Mouse (Mus musculus) CH12.LX (cell line): ENCODE results near the gene Kif1c. TPM values are rescaled to one million over a fixed set of nuclear protein-coding genes. Genes with fewer than 3 reads are reported as not detected.

Source experiments
- DNase-seq: peaks from one replicate; pipeline ENCODE4 v3.0.0-alpha.2; 2013; ENCODE audit errors: extremely low read depth
- H3K27ac ChIP-seq: 2 replicates; pipeline ENCODE4 v1.5.1; 2012; ENCODE audit warnings: low read depth, mild to moderate bottlenecking, control low read depth, moderate library complexity; ENCODE audit not compliant: insufficient read depth
- H3K27me3 ChIP-seq: replicated peaks from 2 replicates; pipeline ENCODE3; 2012; ENCODE audit warnings: inconsistent platforms
- H3K36me3 ChIP-seq, 2 experiments: replicated peaks in 1 of 2; 2 replicates each; pipeline versions ENCODE3 to v1.6.1; 2012; ENCODE audit warnings: inconsistent platforms in 1 of 2, low read length in 1 of 2, mild to moderate bottlenecking in 1 of 2, mixed read lengths in 1 of 2, moderate library complexity in 1 of 2; ENCODE audit not compliant: control insufficient read depth in 1 of 2, insufficient read depth in 1 of 2
- H3K4me1 ChIP-seq, 2 experiments: 2 replicates each; pipeline ENCODE4 v1.6.1; 2012; ENCODE audit warnings: inconsistent platforms in 1 of 2, moderate library complexity in 1 of 2; ENCODE audit not compliant: insufficient read depth in 2 of 2, control insufficient read depth in 1 of 2
- H3K4me2 ChIP-seq: 2 replicates; pipeline ENCODE4 v1.6.1; 2012; ENCODE audit warnings: low read depth, mild to moderate bottlenecking, control low read depth; ENCODE audit not compliant: poor library complexity, insufficient read depth, severe bottlenecking
- H3K4me3 ChIP-seq, 3 experiments: fragments of 150-350 bp in 1 of 3; sonication (generic) in 1 of 3; replicated peaks in 1 of 3; 2 replicates each; pipeline versions ENCODE3 to v1.5.1; 2011 to 2012; ENCODE audit warnings: low read depth in 2 of 3, low read length in 2 of 3, mild to moderate bottlenecking in 2 of 3, moderate library complexity in 2 of 3, control low read depth in 1 of 3, improper control_type of control experiment in 1 of 3, inconsistent platforms in 1 of 3, mixed read lengths in 1 of 3; ENCODE audit not compliant: poor library complexity in 1 of 3
- H3K79me2 ChIP-seq: replicated peaks from 2 replicates; pipeline ENCODE4 v1.6.1; 2012; ENCODE audit warnings: mild to moderate bottlenecking, moderate library complexity; ENCODE audit not compliant: control insufficient read depth, poor library complexity, insufficient read depth, severe bottlenecking; ENCODE audit errors: extremely low read depth
- H3K9ac ChIP-seq: 2 replicates; pipeline ENCODE4 v1.6.1; 2012; ENCODE audit warnings: low read depth, mild to moderate bottlenecking, control low read depth, moderate library complexity; ENCODE audit not compliant: insufficient read depth
- H3K9me3 ChIP-seq: replicated peaks from 2 replicates; pipeline ENCODE3; 2012; ENCODE audit warnings: low read length, inconsistent platforms, mixed read lengths
- BHLHE40 ChIP-seq: IDR thresholded peaks from 2 replicates; pipeline ENCODE4 v1.6.1; 2011; ENCODE audit warnings: mild to moderate bottlenecking, low read depth, low read length, improper control_type of control experiment
- CHD1 ChIP-seq: IDR thresholded peaks from 2 replicates; pipeline ENCODE4 v1.6.1; 2012; ENCODE audit warnings: low read depth, low read length, improper control_type of control experiment, inconsistent platforms
- CHD2 ChIP-seq: IDR thresholded peaks from 2 replicates; pipeline ENCODE4 v1.6.1; 2011; ENCODE audit warnings: low read length, improper control_type of control experiment
- CTCF ChIP-seq, 2 experiments: IDR thresholded peaks in 1 of 2; conservative IDR thresholded peaks in 1 of 2; 2 replicates each; pipeline ENCODE4 v1.5.1; 2011 to 2012; ENCODE audit warnings: low read depth in 2 of 2, low read length in 2 of 2, improper control_type of control experiment in 1 of 2, inconsistent platforms in 1 of 2, mild to moderate bottlenecking in 1 of 2, moderate library complexity in 1 of 2
- E2F4 ChIP-seq: IDR thresholded peaks from 2 replicates; pipeline ENCODE4 v1.6.1; 2011; ENCODE audit warnings: low read depth, low read length, improper control_type of control experiment; ENCODE audit not compliant: insufficient replicate concordance
- ELF1 ChIP-seq: IDR thresholded peaks from 2 replicates; pipeline ENCODE4 v1.6.1; 2014; ENCODE audit warnings: low read depth, mild to moderate bottlenecking, inconsistent platforms, low read length, improper control_type of control experiment
- EP300 ChIP-seq: IDR thresholded peaks from 2 replicates; pipeline ENCODE4 v1.6.1; 2011; ENCODE audit warnings: low read length, improper control_type of control experiment
- ETS1 ChIP-seq: conservative IDR thresholded peaks from 2 replicates; pipeline ENCODE4 v1.6.1; 2012; ENCODE audit warnings: low read depth, mild to moderate bottlenecking, inconsistent platforms, low read length, improper control_type of control experiment, moderate library complexity
- IRF4 ChIP-seq: IDR thresholded peaks from 2 replicates; pipeline ENCODE4 v1.6.1; 2014; ENCODE audit warnings: low read depth, mild to moderate bottlenecking, inconsistent platforms, low read length, improper control_type of control experiment
- JUN ChIP-seq: IDR thresholded peaks from 2 replicates; pipeline ENCODE4 v1.6.1; 2011; ENCODE audit warnings: low read depth, mild to moderate bottlenecking, low read length, improper control_type of control experiment, moderate library complexity; ENCODE audit not compliant: insufficient read depth
- JUND ChIP-seq: conservative IDR thresholded peaks from 2 replicates; pipeline ENCODE4 v1.6.1; 2011; ENCODE audit warnings: low read depth, low read length, improper control_type of control experiment
- MAFK ChIP-seq: IDR thresholded peaks from 2 replicates; pipeline ENCODE4 v1.6.1; 2011; ENCODE audit warnings: low read length, improper control_type of control experiment; ENCODE audit not compliant: insufficient replicate concordance
- MAX ChIP-seq: IDR thresholded peaks from 2 replicates; pipeline ENCODE4 v1.6.1; 2011; ENCODE audit warnings: low read length, improper control_type of control experiment
- MAZ ChIP-seq: IDR thresholded peaks from 2 replicates; pipeline ENCODE4 v1.6.1; 2012; ENCODE audit warnings: low read depth, mild to moderate bottlenecking, inconsistent platforms, low read length, improper control_type of control experiment, moderate library complexity
- MEF2A ChIP-seq: IDR thresholded peaks from 2 replicates; pipeline ENCODE4 v1.6.1; 2014; ENCODE audit warnings: low read depth, mild to moderate bottlenecking, inconsistent platforms, low read length, improper control_type of control experiment, borderline replicate concordance
- MXI1 ChIP-seq: IDR thresholded peaks from 2 replicates; pipeline ENCODE4 v1.6.1; 2011; ENCODE audit warnings: mild to moderate bottlenecking, low read depth, low read length, improper control_type of control experiment
- MYC ChIP-seq: IDR thresholded peaks from 2 replicates; pipeline ENCODE4 v1.6.1; 2011; ENCODE audit warnings: low read depth, mild to moderate bottlenecking, improper control_type of control experiment, low read length
- NELFE ChIP-seq: IDR thresholded peaks from 2 replicates; pipeline ENCODE4 v1.6.1; 2011; ENCODE audit warnings: low read depth, low read length, improper control_type of control experiment
- NRF1 ChIP-seq: IDR thresholded peaks from 2 replicates; pipeline ENCODE4 v1.6.1; 2014; ENCODE audit warnings: low read depth, mild to moderate bottlenecking, inconsistent platforms, low read length, improper control_type of control experiment, moderate library complexity
- PAX5 ChIP-seq: IDR thresholded peaks from 2 replicates; pipeline ENCODE4 v1.6.1; 2012; ENCODE audit warnings: low read length, inconsistent platforms, mixed read lengths
- POLR2A ChIP-seq: IDR thresholded peaks from 2 replicates; pipeline ENCODE4 v1.6.1; 2011; ENCODE audit warnings: low read depth, mild to moderate bottlenecking, improper control_type of control experiment, low read length
- POLR2AphosphoS2 ChIP-seq: IDR thresholded peaks from 2 replicates; pipeline ENCODE4 v1.6.1; 2011; ENCODE audit warnings: low read depth, low read length, improper control_type of control experiment
- RAD21 ChIP-seq: IDR thresholded peaks from 2 replicates; pipeline ENCODE4 v1.6.1; 2011; ENCODE audit warnings: low read depth, mild to moderate bottlenecking, low read length, improper control_type of control experiment, moderate library complexity
- SIN3A ChIP-seq: IDR thresholded peaks from 2 replicates; pipeline ENCODE4 v1.6.1; 2012; ENCODE audit warnings: low read length, improper control_type of control experiment, inconsistent platforms
- SMC3 ChIP-seq: IDR thresholded peaks from 2 replicates; pipeline ENCODE4 v1.6.1; 2011; ENCODE audit warnings: low read depth, low read length, improper control_type of control experiment
- TBP ChIP-seq: conservative IDR thresholded peaks from 2 replicates; pipeline ENCODE4 v1.6.1; 2011; ENCODE audit warnings: low read depth, low read length, improper control_type of control experiment
- TCF12 ChIP-seq: IDR thresholded peaks from 2 replicates; pipeline ENCODE4 v1.6.1; 2014; ENCODE audit warnings: low read depth, mild to moderate bottlenecking, inconsistent platforms, low read length, improper control_type of control experiment
- USF1 ChIP-seq: IDR thresholded peaks from 2 replicates; pipeline ENCODE4 v1.6.1; 2014; ENCODE audit warnings: low read depth, mild to moderate bottlenecking, inconsistent platforms, low read length, improper control_type of control experiment
- USF2 ChIP-seq: conservative IDR thresholded peaks from 2 replicates; pipeline ENCODE4 v1.6.1; 2011; ENCODE audit warnings: low read depth, low read length, improper control_type of control experiment
- ZKSCAN1 ChIP-seq: IDR thresholded peaks from 2 replicates; pipeline ENCODE4 v1.6.1; 2012; ENCODE audit warnings: low read depth, inconsistent platforms, low read length, improper control_type of control experiment, borderline replicate concordance
- ZNF384 ChIP-seq: IDR thresholded peaks from 2 replicates; pipeline ENCODE4 v1.6.1; 2012; ENCODE audit warnings: low read depth, low read length, improper control_type of control experiment, inconsistent platforms
- dilution Hi-C: fragments of 300-500 bp; cut with MboI; formaldehyde crosslinking; loops from 2 replicates; pipeline ENCODE4 v1.14.3; 2020; ENCODE audit warnings: low sequenced_read_pairs; ENCODE audit not compliant: extremely low pct_unique_long_range_greater_than_20kb, extremely low pct_ligation_motif_present
- in situ Hi-C: fragments of 300-500 bp; cut with MboI; formaldehyde crosslinking; loops from 3 replicates; pipeline ENCODE4 v1.14.3; 2019; ENCODE audit warnings: low sequenced_read_pairs, low pct_ligation_motif_present, low pct_unique_long_range_greater_than_20kb, mixed read lengths
- polyA plus RNA-seq: library from polyadenylated mRNA; unstranded; fragments of >175 nt; gene quantifications from 2 replicates; pipeline ENCODE4 v1.2.1, GENCODE M21; 2012; ENCODE audit warnings: low read depth; ENCODE audit not compliant: insufficient read length
- total RNA-seq, 2 experiments: library from RNA; depleted of rRNA; stranded (reverse); fragments of 300-350 nt in 1 of 2; fragments of >200 nt in 1 of 2; gene quantifications; 2 replicates each; pipeline ENCODE4 v1.2.3; 2012 to 2014

Kif1c gene
- total and polyA plus RNA-seq, 3 experiments, result 11.0 to 38.0 (median 31.7) TPM

GRCm38 (mm10) chr11:70745636-70746035 is 45.3 kb downstream of the Kif1c start:
- no peak for DNase-seq
- Histone ChIP-seq H3K4me2 (no peak overlapping the region), H3K4me3 (no peak overlapping the region), H3K27ac (no peak overlapping the region), H3K27me3 (no peaks in the 10 kb centered on the region), H3K9ac (no peak overlapping the region), H3K79me2 (no peaks in the 10 kb centered on the region), H3K4me1 (peaks cover 5 to 6% of the 10 kb centered on the region in 2 experiments; a peak in 2 of 4 replicates), H3K9me3 (peaks cover 8% of the 10 kb centered on the region), H3K36me3 (no peaks in the 10 kb centered on the region)
- dilution Hi-C loops, result no loop called here
- in situ Hi-C loops, result no loop called here
- TF ChIP-seq TCF12 (no peak), SIN3A (no peak), NELFE (no peak), MAZ (no peak), CHD2 (no peak), ZNF384 (no peak), IRF4 (no peak), BHLHE40 (no peak), PAX5 (no peak), POLR2AphosphoS2 (no peak), MXI1 (no peak)

- Histone ChIP-seq H3K27me3 (no peaks in the 10 kb centered on the region), H3K9ac (no peak overlapping the region), H3K27ac (no peak overlapping the region), H3K9me3 (peaks cover 8% of the 10 kb centered on the region), H3K36me3 (no peaks in the 10 kb centered on the region), H3K4me1 (peaks cover 5 to 6% of the 10 kb centered on the region in 2 experiments; a peak in 2 of 4 replicates), H3K4me2 (0 out of 2 replicates have a peak overlapping the region, but pooled peaks have one; percentile 17), H3K79me2 (no peaks in the 10 kb centered on the region), H3K4me3 (no peak overlapping the region)
- dilution Hi-C loops (no loop called here), in situ Hi-C loops (no loop called here)
- TF ChIP-seq SMC3, result no peak
- TF ChIP-seq ZKSCAN1, result no peak
- no peak for TF ChIP-seq MYC
- no peak for TF ChIP-seq RAD21
- TF ChIP-seq EP300, result peak; percentile 56
- TF ChIP-seq MAFK, result no peak
- no peak for TF ChIP-seq TBP
- TF ChIP-seq NRF1, result no peak
- peak; percentile 72 for TF ChIP-seq JUND
- TF ChIP-seq ZNF384, result no peak
- TF ChIP-seq TCF12, result no peak
- peak; percentile 46; the same call in 1 of the 2 replicates for TF ChIP-seq JUN
- no peak for TF ChIP-seq MAZ
- no peak for TF ChIP-seq ELF1
- TF ChIP-seq CHD2, result no peak
- no peak for TF ChIP-seq NELFE
- no peak for TF ChIP-seq PAX5
- TF ChIP-seq POLR2A, result no peak
- no peak for TF ChIP-seq BHLHE40
- no peak for TF ChIP-seq MXI1
- no peak for TF ChIP-seq USF2
- TF ChIP-seq ETS1, result no peak
- no peak for TF ChIP-seq USF1
- no peak for TF ChIP-seq E2F4
- TF ChIP-seq SIN3A, result no peak
- no peak for TF ChIP-seq CHD1
- no peak for TF ChIP-seq CTCF (conservative IDR thresholded peaks at IDR 0.05 in 1 of 2, IDR thresholded peaks at IDR 0.05 in 1 of 2; ENCODE audit: low read depth in 2 of 2, low read length in 2 of 2)
- TF ChIP-seq MAX, result no peak
- TF ChIP-seq IRF4, result peak; percentile 84
- no peak for TF ChIP-seq POLR2AphosphoS2
- no peak for TF ChIP-seq MEF2A
- DNase-seq, result peak; percentile 27
Observed at GRCm38 (mm10) chr11:70747876-70748545, 47.7 kb downstream of the Kif1c start.
